Mouse (Mus musculus) E14TG2a.4 (cell line): ENCODE measurements around the gene Dusp6.

Source experiments
- CTCF ChIP-seq: conservative IDR thresholded peaks from 2 replicates; pipeline ENCODE4 v1.5.1; 2014; ENCODE audit warnings: low read length
- NANOG ChIP-seq: IDR thresholded peaks from 2 replicates; pipeline ENCODE4 v1.6.1; 2014; ENCODE audit warnings: borderline replicate concordance, low read length, mixed read lengths
- POU5F1 ChIP-seq: IDR thresholded peaks from 2 replicates; pipeline ENCODE4 v1.6.1; 2014; ENCODE audit warnings: low read length, borderline replicate concordance

- no peak for TF ChIP-seq CTCF
- no peak for TF ChIP-seq NANOG
- TF ChIP-seq POU5F1 = no peak
Measured at GRCm38 (mm10) chr10:99261636-99262318, 1.3 kb upstream of the Dusp6 start.
